18 mouse cellular contexts compared by ENCODE assay signal in genomic region chr12:15760684-15761083, GRCm38 (mm10). TPM values are rescaled to one million over a fixed set of nuclear protein-coding genes. Genes with fewer than 3 reads are reported as not detected.
A peak's percentile ranks its signal among the peaks of the same experiment; 100 is the strongest.
DNase-seq lines count a peak whose midpoint lies in the region; ATAC-seq lines count a peak whose summit lies in the region.
"Had no signal": no experiment of that assay in that cellular context is flagged by ENCODE, and none has a peak within 500 bp of the region (broad histone marks: within the 10 kb centered on the region; RNA-seq: fewer than 3 reads in every experiment).

No protein-coding gene starts in this region.

- DNase-seq in frontal cortex, postnatal 36 days (ENCODE audit: low spot score in 2 of 2) = no peak
- peak; percentile 3 for DNase-seq in layer of hippocampus, adult 9-11 months
- no peak for DNase-seq in layer of hippocampus, postnatal 25 days (ENCODE audit: extremely low spot score in 1 of 2, low spot score in 1 of 2)
- peak; percentile 50 for DNase-seq in right cerebral cortex, adult 18-20 months
- no peak for DNase-seq in right cerebral cortex, postnatal 10 days (ENCODE audit: low spot score in 2 of 2)
- DNase-seq in brain, adult 2 months (ENCODE audit: low read depth, low spot score) = peak; percentile 47
- DNase-seq in MN1 (ENCODE audit: low spot score) = no peak
- DNase-seq: adrenal gland, postnatal 14 days; cerebellum, adult 18-20 months; cerebellum, adult 9-10 months; cerebellum, postnatal 14 days; gastrocnemius, postnatal 10 days; gastrocnemius, postnatal 36 days; heart, postnatal 36 days had no signal

- ATAC-seq in frontal cortex, adult (ENCODE audit: low TSS enrichment) = 0 out of 2 replicates have a peak, but pooled peaks have one; percentile 0
- ATAC-seq: forebrain, embryonic 14.5 days; hindbrain, embryonic 16.5 days; Patski had no signal

RNA-seq across cellular contexts. Expression of gene Trib2, which starts 56.0 kb away (rescaled TPM):
- 10 to 100 TPM; 37.5 to 42.7 TPM for total RNA-seq in layer of hippocampus, postnatal 25 days (2021)

Comparison
In these comparisons a context has a peak if more than half of its experiments do, and no peak if none do; other contexts are left out.
1. DNase-seq: peak in layer of hippocampus, adult 9-11 months (single experiment), right cerebral cortex, adult 18-20 months (single experiment) and brain, adult 2 months (single experiment); none in frontal cortex, postnatal 36 days (0 of 2), layer of hippocampus, postnatal 25 days (0 of 2), right cerebral cortex, postnatal 10 days (0 of 2) and MN1 (single experiment).